Mouse (Mus musculus) heart, postnatal 36 days (tissue): ENCODE results near the gene Car10. TPM values are rescaled to one million over a fixed set of nuclear protein-coding genes. Genes with fewer than 3 reads are reported as not detected.

Experiments used
- DNase-seq, 2 experiments: peaks; one replicate each; pipeline ENCODE4 v3.0.0; 2021 to 2022
- intact Hi-C: fragments of 180-260 bp; cut with DNase I; formaldehyde crosslinking; loops from one replicate; pipeline ENCODE4 v1.15.1; 2025
- total RNA-seq, 2 experiments: library from RNA; stranded (reverse); gene quantifications; 2 replicates each; pipeline ENCODE4 v1.2.3; 2021

Gene Car10
- total RNA-seq, 2 experiments from 2014 or later, result not detected

GRCm38 (mm10) chr11:93642331-93642730 lies 544.5 kb downstream of the Car10 start:
- no peak for DNase-seq
- intact Hi-C loops, result no loop called here

GRCm38 (mm10) chr11:93643006-93643405 lies 545.2 kb downstream of the Car10 start:
- DNase-seq, result no peak
- intact Hi-C loops, result no loop called here

GRCm38 (mm10) chr11:93643436-93643835 lies 545.6 kb downstream of the Car10 start:
- intact Hi-C loops, result no loop called here
- DNase-seq, result no peak

GRCm38 (mm10) chr11:93646216-93646615 lies 548.4 kb downstream of the Car10 start:
- no peak for DNase-seq
- intact Hi-C loops, result no loop called here
